Mouse (Mus musculus): ENCODE data around the gene Scap. TPM values are rescaled to one million over a fixed set of nuclear protein-coding genes. Genes with fewer than 3 reads are reported as not detected.

Gene Scap
- polyA plus RNA-seq, 1 experiment = 41.2 TPM

DNA sequence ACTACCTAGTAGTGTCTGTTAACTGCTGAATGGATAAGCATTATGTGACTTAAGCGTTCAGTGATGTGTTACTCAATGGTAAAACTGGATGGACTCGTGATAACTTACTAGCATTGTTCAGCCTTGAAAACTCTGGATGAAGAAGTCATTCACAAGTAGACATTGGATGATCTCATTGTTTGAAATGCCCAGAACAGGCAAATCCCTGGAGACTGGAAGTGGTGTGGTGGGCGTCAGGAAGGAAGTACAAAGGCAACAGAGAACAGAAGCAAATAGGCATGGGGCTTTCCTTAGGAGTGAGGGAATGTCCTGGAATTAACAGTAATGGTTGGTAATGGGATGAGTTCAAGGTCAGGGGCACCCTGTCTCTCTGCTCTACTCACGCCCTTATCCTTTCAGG lies 15.8 kb downstream of the Scap start:
- Histone ChIP-seq H3K4me1 (ENCODE audit: control insufficient read depth, insufficient read depth, low read length) (0 out of 2 replicates have a peak, but pooled peaks cover 3% of the 10 kb centered on the region), H3K4me3 (ENCODE audit: insufficient read depth, low read length) (no peak overlapping the region), H3K27ac (ENCODE audit: insufficient read depth, low read length) (no peak overlapping the region)
- no peak for TF ChIP-seq CTCF (IDR thresholded peaks at IDR 0.05; ENCODE audit: borderline replicate concordance, insufficient read depth, low read length)
- no peak for TF ChIP-seq POLR2A (IDR thresholded peaks at IDR 0.05; ENCODE audit: low read depth, low read length)

GRCm38 (mm10) chr9:110350188-110350587 lies 17.1 kb downstream of the Scap start:
- H3K4me3 ChIP-seq (ENCODE audit: insufficient read depth, low read length) = no peak overlapping the region
- TF ChIP-seq POLR2A (IDR thresholded peaks at IDR 0.05; ENCODE audit: low read depth, low read length) (no peak), CTCF (IDR thresholded peaks at IDR 0.05; ENCODE audit: borderline replicate concordance, insufficient read depth, low read length) (no peak)
- H3K27ac ChIP-seq (ENCODE audit: insufficient read depth, low read length) = peak overlapping the region; percentile 65; the same call in 1 of the 2 replicates
- H3K4me1 ChIP-seq (ENCODE audit: control insufficient read depth, insufficient read depth, low read length) = no peaks in the 10 kb centered on the region

DNA sequence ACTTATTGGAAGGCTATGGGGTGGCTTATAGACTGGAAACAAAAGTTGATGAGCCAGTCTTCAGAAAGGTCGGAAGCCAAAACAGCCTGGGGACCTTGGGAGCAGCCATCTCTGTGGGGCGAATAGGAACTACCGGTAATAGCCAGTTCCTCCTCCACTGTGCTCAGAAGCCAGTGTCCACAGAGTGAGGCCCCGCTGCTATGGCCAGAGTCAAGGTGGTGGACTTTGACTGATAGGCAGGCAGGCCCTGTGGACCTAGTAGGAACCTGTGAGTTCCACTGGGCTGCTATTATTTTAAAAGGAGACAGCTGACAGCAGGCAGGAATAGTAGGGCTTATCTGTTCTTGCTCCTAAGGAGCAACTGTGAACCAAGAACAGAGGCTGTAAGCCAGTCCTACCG lies 17.5 kb downstream of the Scap start:
- Histone ChIP-seq H3K4me3 (ENCODE audit: insufficient read depth, low read length) (no peak overlapping the region), H3K4me1 (ENCODE audit: control insufficient read depth, insufficient read depth, low read length) (no peaks in the 10 kb centered on the region), H3K27ac (ENCODE audit: insufficient read depth, low read length) (no peak overlapping the region)
- TF ChIP-seq POLR2A (IDR thresholded peaks at IDR 0.05; ENCODE audit: low read depth, low read length) (no peak), CTCF (IDR thresholded peaks at IDR 0.05; ENCODE audit: borderline replicate concordance, insufficient read depth, low read length) (no peak)

GRCm38 (mm10) chr9:110351350-110351749 lies 18.3 kb downstream of the Scap start:
- TF ChIP-seq POLR2A (IDR thresholded peaks at IDR 0.05; ENCODE audit: low read depth, low read length) (no peak), CTCF (IDR thresholded peaks at IDR 0.05; ENCODE audit: borderline replicate concordance, insufficient read depth, low read length) (no peak)
- Histone ChIP-seq H3K27ac (ENCODE audit: insufficient read depth, low read length) (no peak overlapping the region), H3K4me3 (ENCODE audit: insufficient read depth, low read length) (no peak overlapping the region), H3K4me1 (ENCODE audit: control insufficient read depth, insufficient read depth, low read length) (no peaks in the 10 kb centered on the region)

DNA sequence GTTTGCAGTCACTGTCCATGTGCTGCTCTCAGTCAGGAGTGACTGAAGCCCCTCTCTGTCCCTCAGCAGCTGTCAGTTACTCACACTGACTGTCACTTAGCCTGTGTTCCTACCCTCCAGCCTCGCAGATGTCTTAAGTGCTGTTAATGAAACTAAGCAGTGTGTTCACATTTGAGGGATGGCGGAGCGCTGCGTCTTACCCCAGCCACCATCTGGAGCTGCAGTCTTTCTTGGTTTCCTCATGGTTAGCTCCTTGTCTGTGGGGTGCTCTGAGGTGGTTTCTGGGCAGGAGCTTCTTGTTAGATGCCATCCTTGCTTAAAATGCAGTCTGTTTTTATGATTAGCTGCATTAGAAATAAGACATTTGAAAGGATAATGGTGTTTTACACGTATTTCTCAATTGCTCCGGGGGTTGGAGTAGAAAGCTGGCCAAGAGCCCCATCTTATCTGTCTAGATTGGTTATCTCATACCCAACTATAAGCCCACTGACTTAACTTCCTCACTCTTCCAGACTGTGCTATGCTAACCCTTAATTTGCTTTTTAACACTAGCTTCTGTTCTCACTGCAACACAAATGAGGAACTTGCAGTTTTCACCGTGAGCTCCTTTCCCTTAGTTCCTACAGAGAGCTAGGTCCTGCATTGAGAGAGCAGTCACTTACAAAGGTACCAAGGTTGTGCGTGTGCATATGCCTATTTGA lies 19.0 kb downstream of the Scap start:
- TF ChIP-seq POLR2A (IDR thresholded peaks at IDR 0.05; ENCODE audit: low read depth, low read length) (no peak), CTCF (IDR thresholded peaks at IDR 0.05; ENCODE audit: borderline replicate concordance, insufficient read depth, low read length) (no peak)
- Histone ChIP-seq H3K27ac (ENCODE audit: insufficient read depth, low read length) (no peak overlapping the region), H3K4me1 (ENCODE audit: control insufficient read depth, insufficient read depth, low read length) (no peaks in the 10 kb centered on the region), H3K4me3 (ENCODE audit: insufficient read depth, low read length) (no peak overlapping the region)

- Histone ChIP-seq H3K27ac (ENCODE audit: insufficient read depth, low read length) (no peak overlapping the region), H3K4me1 (ENCODE audit: control insufficient read depth, insufficient read depth, low read length) (no peaks in the 10 kb centered on the region), H3K4me3 (ENCODE audit: insufficient read depth, low read length) (no peak overlapping the region)
- TF ChIP-seq POLR2A (IDR thresholded peaks at IDR 0.05; ENCODE audit: low read depth, low read length) (no peak), CTCF (IDR thresholded peaks at IDR 0.05; ENCODE audit: borderline replicate concordance, insufficient read depth, low read length) (no peak)
Measured at GRCm38 (mm10) chr9:110358341-110358740, 25.3 kb downstream of the Scap start.

DNA sequence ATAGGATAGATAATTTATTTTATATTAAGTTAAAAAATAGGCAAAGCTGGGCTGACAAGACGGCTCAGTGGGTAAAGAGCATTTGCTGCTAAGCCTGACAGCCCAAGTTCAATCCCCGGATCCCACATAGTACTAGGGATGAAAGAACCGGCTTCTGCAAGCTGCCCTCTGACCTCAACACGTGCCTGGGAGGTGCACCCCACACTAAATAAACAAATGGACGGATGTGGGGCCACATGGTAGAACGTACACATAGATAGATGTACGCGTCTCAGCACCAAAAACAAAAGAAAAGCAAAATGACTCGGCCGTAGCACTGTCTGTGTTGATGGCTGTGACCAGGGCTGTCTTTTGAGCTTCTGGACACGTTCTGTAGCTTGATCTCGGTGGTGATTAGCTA lies 28.2 kb downstream of the Scap start:
- Histone ChIP-seq H3K4me3 (ENCODE audit: insufficient read depth, low read length) (no peak overlapping the region), H3K4me1 (ENCODE audit: control insufficient read depth, insufficient read depth, low read length) (peaks cover under 1% of the 10 kb centered on the region), H3K27ac (ENCODE audit: insufficient read depth, low read length) (no peak overlapping the region)
- TF ChIP-seq CTCF (IDR thresholded peaks at IDR 0.05; ENCODE audit: borderline replicate concordance, insufficient read depth, low read length) (no peak), POLR2A (IDR thresholded peaks at IDR 0.05; ENCODE audit: low read depth, low read length) (no peak)

DNA sequence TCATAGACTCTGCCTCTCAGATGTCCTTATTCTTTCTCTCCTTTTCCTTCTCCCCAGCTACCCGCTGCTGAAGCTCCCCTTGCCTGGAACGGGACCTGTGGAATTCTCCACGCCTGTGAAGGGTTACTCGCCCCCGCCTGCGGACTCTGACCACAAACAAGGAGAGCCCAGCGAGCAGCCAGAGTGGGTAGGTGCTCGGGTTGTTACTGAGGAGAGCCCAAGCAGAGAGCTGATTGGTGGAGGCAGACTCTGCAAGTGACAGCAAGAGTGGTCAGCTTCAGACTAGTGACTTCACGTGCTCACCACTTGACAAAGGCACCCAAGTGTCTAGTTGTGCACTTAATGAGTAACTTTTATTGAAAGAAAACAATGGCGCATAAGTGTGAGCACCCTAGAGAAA lies 29.2 kb downstream of the Scap start:
- TF ChIP-seq CTCF (IDR thresholded peaks at IDR 0.05; ENCODE audit: borderline replicate concordance, insufficient read depth, low read length) = no peak
- TF ChIP-seq POLR2A (IDR thresholded peaks at IDR 0.05; ENCODE audit: low read depth, low read length) = no peak
- H3K4me1 ChIP-seq (ENCODE audit: control insufficient read depth, insufficient read depth, low read length) = peaks cover 5% of the 10 kb centered on the region
- no peak overlapping the region for H3K4me3 ChIP-seq (ENCODE audit: insufficient read depth, low read length)

DNA sequence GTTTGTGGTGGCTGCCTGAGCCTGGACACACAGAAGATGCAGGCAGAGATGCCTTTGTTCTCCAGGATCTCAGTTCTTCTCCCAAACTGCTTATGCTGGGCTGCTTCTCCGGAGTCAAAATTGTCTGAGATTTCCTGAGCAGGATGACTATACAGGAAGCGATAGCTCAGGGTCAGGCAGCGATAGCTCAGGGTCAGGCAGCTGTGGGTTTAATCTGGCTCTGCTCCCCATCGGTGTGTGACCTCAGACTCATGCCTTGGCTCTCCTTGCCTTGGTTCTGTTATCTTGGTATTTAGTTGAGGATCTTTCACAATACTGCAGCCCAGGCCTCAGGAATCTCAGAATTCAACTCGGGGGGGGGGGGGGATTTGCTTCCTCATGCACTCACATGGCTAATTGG lies 33.7 kb downstream of the Scap start:
- TF ChIP-seq CTCF (IDR thresholded peaks at IDR 0.05; ENCODE audit: borderline replicate concordance, insufficient read depth, low read length) = no peak
- TF ChIP-seq POLR2A (IDR thresholded peaks at IDR 0.05; ENCODE audit: low read depth, low read length) = no peak

More for the DNA sequence above, 29.2 kb downstream of the Scap start:
- no peak overlapping the region for H3K27ac ChIP-seq (ENCODE audit: insufficient read depth, low read length)

GRCm38 (mm10) chr9:110369860-110370259 lies 36.8 kb downstream of the Scap start:
- H3K27ac ChIP-seq (ENCODE audit: insufficient read depth, low read length) = no peak overlapping the region
- TF ChIP-seq CTCF (IDR thresholded peaks at IDR 0.05; ENCODE audit: borderline replicate concordance, insufficient read depth, low read length) = no peak
- no peak for TF ChIP-seq POLR2A (IDR thresholded peaks at IDR 0.05; ENCODE audit: low read depth, low read length)
- peaks cover 5% of the 10 kb centered on the region for H3K4me1 ChIP-seq (ENCODE audit: control insufficient read depth, insufficient read depth, low read length)
- no peak overlapping the region for H3K4me3 ChIP-seq (ENCODE audit: insufficient read depth, low read length)

More for the DNA sequence above, 33.7 kb downstream of the Scap start:
- Histone ChIP-seq H3K4me1 (ENCODE audit: control insufficient read depth, insufficient read depth, low read length) (peaks cover 5% of the 10 kb centered on the region), H3K27ac (ENCODE audit: insufficient read depth, low read length) (peak overlapping the region; percentile 92), H3K4me3 (ENCODE audit: insufficient read depth, low read length) (no peak overlapping the region)

Data from embryonic fibroblast, embryonic 13.5 days (primary cell).